Mouse (Mus musculus): Measurements from ENCODE around the gene Baiap3.
"Not testable (repeated sequence)": the region's sequence is repeated elsewhere in the genome, so short reads cannot be mapped to it uniquely, and the experiment has no call there.

Gene Baiap3

GRCm38 (mm10) chr17:25244239-25244638 is 11.9 kb downstream of the Baiap3 start:
- no peak for DNase-seq

GRCm38 (mm10) chr17:25243131-25243780 is 12.9 kb downstream of the Baiap3 start:
- DNase-seq, result no peak

DNA sequence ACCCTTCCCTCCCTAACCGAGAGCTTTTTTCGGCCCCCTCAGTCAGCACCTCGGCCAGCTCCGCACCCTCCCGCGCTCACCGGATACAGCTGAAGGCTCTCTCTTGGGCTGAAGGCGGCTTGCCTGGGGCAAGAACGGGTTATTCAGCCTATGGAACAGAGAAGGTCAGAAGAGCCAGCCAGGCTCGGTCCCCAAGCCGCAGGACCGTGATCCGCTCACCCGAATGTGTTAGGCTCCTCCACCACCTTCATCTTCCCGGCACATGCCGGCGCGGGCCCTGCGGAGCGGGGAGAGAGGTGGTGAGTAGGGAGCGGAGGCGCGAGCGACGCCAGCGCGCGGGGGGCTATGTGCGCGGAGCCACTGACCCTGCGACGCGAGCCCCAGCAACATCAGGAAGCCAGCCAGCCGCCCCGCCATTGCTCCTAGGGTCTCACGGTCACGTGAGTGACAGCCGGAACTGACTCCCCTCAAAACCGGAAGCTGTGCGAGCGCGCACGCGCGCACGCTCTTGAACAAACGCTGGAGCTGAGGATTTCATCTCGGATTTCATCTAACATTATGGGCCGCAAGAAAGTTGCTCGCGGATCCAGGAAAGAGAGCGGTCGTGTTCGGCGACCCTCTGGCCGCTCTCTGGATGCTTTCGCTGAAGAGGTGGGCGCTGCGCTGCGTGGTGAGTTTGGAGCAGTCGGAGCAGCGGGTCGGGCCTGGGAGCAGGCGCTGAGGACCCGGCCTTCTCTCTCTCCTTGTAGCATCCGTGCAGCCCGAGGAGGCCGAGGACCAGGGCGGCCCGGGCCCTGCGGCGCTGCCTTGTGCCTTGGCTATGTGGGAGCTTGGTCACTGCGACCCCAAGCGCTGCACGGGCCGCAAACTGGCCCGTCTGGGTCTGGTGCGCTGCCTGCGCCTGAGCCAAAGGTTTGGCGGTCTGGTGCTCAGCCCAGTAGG is 16.2 kb downstream of the Baiap3 start, which contains the start of the genes Gnptg and Tsr3:
Gene Gnptg (minus strand): TSS at position 430 of the 942 bp plus-strand sequence.
Gene Tsr3 (plus strand): TSS at position 476 of the 942 bp plus-strand sequence.
- DNase-seq, result peak; percentile 85

- no peak for DNase-seq
Observed at GRCm38 (mm10) chr17:25235635-25236034, 20.5 kb downstream of the Baiap3 start.

- DNase-seq, result not testable (repeated sequence)
Observed at GRCm38 (mm10) chr17:25231621-25232020, 24.5 kb downstream of the Baiap3 start.

- DNase-seq, result peak; percentile 18
Observed at GRCm38 (mm10) chr17:25230700-25231099, 25.5 kb downstream of the Baiap3 start.

DNA sequence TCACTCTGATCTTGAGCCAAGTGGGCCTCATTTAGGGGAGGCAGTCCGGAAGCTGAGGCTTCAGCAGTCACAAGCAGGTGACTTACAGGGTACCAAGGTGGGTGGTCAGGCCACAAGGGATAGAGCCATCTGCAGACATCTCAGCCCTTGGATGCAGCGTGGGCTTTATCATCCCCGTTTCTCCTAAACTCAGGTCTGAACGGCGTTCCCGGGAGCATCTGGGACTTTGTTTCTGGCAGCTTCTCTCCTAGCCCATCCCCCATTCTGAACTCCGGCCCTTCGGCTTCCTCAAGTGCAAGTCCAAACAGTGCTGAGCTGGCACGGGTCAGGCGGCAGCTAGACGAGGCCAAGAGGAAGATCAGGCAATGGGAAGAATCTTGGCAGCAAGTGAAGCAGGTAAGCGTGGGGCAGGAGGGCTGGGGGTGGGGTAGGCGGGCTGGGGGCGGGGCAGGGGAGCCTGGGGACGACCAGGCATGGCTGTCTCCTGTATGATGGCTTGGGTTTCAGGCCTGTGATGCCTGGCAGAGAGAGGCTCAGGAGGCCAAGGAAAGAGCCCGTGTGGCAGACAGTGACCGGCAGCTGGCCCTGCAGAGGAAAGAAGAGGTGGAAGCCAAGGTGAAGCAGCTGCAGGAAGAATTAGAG is 26.0 kb downstream of the Baiap3 start:
- not testable (repeated sequence) for DNase-seq

DNA sequence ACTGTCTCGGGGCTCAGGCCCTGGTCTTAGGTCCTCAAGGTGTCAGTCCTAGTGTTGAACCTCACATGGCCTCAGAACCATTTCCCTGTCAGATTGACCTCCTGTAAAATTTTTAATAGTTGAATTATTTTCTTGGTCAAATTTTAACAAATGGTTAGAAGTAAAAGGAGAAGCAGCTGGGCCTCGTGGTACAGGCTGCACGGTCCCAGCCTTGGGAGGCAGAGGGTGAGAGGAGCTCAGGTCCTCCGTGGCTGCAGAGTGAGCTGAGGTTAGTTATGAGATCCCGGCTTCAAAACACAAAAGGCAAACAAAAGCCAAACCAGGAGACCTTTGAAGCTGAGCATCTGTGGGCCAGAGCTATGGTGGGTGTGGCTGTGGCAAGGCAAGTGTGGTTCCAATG is 28.2 kb downstream of the Baiap3 start:
- DNase-seq, result no peak

- DNase-seq, result no peak
Observed at GRCm38 (mm10) chr17:25225659-25226058, 30.5 kb downstream of the Baiap3 start.

- no peak for DNase-seq
Observed at GRCm38 (mm10) chr17:25224586-25225222, 31.5 kb downstream of the Baiap3 start.

GRCm38 (mm10) chr17:25222951-25223601 is 33.1 kb downstream of the Baiap3 start:
- DNase-seq, result no peak

DNA sequence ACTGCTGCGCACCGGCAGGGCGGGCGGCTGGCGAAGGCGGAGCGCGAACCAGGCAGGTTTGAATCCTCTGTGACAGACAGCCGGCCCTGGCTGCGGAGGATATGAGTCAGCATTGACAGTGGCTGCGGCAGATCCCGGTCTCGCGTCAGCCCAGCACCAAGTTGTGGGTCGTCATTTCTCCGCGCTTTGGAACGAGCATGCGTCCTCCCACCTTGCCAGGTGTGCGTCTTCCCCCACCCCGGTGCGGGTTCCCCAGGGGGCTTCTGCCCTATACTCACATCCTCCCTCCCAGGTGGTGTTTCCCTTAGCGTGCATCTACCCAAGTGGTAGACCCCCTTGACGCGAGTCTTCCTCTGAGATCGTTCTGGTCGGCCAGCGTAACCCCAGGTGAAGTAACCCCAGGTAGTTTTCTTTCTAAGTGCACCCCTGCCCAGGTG is 33.6 kb downstream of the Baiap3 start:
- not testable (repeated sequence) for DNase-seq

GRCm38 (mm10) chr17:25221821-25222503 is 34.2 kb downstream of the Baiap3 start:
- peak; percentile 65 for DNase-seq

- no peak for DNase-seq
Observed at GRCm38 (mm10) chr17:25220746-25221145, 35.4 kb downstream of the Baiap3 start.

GRCm38 (mm10) chr17:25219492-25220295 is 36.5 kb downstream of the Baiap3 start:
- DNase-seq, result no peak

DNA sequence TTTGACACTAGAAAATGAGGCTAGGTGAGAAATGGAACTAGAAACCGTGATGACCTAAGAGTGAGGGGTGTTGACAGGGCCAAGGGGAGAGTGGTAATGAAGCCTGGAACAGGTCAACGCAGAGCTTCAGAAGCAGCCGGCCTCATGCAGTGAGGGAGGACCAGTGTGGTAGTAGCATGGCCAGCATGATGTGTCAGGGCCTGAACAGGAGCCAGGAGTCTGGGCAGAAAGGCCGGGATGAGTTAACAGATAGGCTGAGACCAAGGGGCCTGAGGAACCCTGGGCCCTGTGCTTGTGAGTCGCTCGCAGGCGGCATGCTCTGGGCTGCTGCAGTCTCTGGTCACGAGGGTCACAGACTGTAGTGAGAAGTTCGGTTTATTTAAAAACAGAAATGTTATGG is 37.2 kb downstream of the Baiap3 start:
- DNase-seq, result no peak

GRCm38 (mm10) chr17:25215431-25215830 is 40.7 kb downstream of the Baiap3 start:
- no peak for DNase-seq

- DNase-seq, result no peak
Observed at GRCm38 (mm10) chr17:25211705-25212104, 44.5 kb downstream of the Baiap3 start.

DNA sequence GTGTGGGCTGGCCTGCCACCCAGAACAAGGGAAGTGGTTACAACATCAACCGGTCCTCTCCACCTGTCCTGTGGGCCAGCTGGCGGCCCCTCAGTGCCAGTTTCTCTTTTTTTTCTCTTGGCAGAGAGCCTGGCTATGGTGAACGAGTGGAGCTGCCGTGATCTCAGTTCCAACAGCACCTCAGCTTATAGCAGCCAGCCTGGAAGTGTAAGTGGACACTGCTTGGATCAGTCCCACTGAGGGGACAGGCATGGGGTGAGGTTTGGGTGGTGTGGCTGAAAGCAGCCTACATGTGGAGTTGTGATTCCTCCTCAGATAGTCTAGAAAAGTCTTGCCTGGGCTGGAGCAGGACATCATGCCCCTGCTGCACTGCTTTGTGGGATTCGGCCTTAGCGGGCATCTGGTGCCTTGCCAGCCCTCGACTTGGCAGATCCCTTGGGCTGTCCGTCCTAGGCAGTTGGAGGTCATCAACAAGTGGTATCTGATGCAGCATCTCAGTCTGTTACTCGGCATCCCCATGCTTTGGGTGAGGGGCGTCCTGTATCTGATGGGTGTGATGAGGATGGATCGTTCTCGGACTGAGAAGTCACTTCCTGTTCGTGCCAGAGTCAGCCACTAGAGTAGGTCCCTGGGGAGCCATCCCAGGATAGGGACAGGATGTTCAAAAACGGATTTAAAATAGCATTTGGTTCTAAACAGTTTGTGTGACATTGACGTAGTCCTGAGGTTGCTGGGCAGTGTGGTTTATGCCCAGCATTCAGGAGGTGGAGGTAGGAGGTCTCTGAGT is 45.3 kb downstream of the Baiap3 start:
- DNase-seq, result no peak

DNA sequence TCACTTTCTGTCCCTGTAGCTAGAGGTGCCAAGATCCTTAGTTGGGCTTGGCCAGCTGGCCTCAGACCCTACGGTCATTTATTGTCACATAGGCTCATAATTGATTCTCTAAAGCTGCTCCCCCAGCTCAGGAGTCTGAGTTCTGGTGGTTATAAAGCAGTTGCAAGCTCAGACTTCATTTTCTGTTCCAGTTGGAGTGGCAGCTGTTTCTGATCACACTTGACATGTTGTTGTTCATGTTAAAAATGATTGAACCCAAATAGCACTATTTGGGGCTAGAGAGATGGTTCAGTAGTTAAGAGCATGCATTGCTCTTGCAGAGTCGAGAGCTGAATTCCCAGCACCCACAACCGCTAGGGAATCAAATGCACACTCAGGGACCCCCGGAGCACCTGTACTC is 46.2 kb downstream of the Baiap3 start:
- DNase-seq, result no peak
